Mouse (Mus musculus) midbrain, postnatal 0 days (tissue): Measurements from ENCODE around the gene Plscr2. TPM values are rescaled to one million over a fixed set of nuclear protein-coding genes. Genes with fewer than 3 reads are reported as not detected.
"Not testable (repeated sequence)": the region's sequence is repeated elsewhere in the genome, so short reads cannot be mapped to it uniquely, and the experiment has no call there.

ENCODE experiments used
- ATAC-seq: fragments of 200-750 bp; cut with Nextera tagmentation; 2 replicates; pipeline ENCODE4 v1.8.0; 2017; ENCODE audit warnings: moderate number of reproducible peaks, mild to moderate bottlenecking, moderate TSS enrichment, moderate library complexity; ENCODE audit not compliant: low FRiP score
- DNase-seq: peaks from one replicate; pipeline ENCODE4 v3.0.0-alpha.2; 2015; ENCODE audit warnings: low spot score
- H3K27ac ChIP-seq: fragments of 300-500 bp; sonication (generic); 2 replicates; pipeline ENCODE4 v1.5.1; 2014; ENCODE audit warnings: low read depth, mild to moderate bottlenecking, low read length, mixed read lengths
- H3K27me3 ChIP-seq: fragments of 300-500 bp; sonication (generic); 2 replicates; pipeline ENCODE4 v1.6.1; 2014; ENCODE audit warnings: low read length, control low read depth, mixed read lengths; ENCODE audit not compliant: insufficient read depth
- H3K36me3 ChIP-seq: fragments of 300-500 bp; sonication (generic); 2 replicates; pipeline ENCODE4 v1.6.1; 2014; ENCODE audit warnings: low read length, control low read depth, mixed read lengths; ENCODE audit not compliant: insufficient read depth
- H3K4me1 ChIP-seq: fragments of 300-500 bp; sonication (generic); 2 replicates; pipeline ENCODE4 v1.6.1; 2014; ENCODE audit warnings: mild to moderate bottlenecking, control low read depth, antibody characterized with exemption, low read length, mixed read lengths; ENCODE audit not compliant: insufficient read depth
- H3K4me2 ChIP-seq: fragments of 300-500 bp; sonication (generic); 2 replicates; pipeline ENCODE4 v1.6.1; 2014; ENCODE audit warnings: low read depth, mild to moderate bottlenecking, low read length, mixed read lengths; ENCODE audit not compliant: poor library complexity, severe bottlenecking
- H3K4me3 ChIP-seq: fragments of 300-500 bp; sonication (generic); 2 replicates; pipeline ENCODE4 v1.5.1; 2014; ENCODE audit warnings: low read depth, mild to moderate bottlenecking, low read length, moderate library complexity
- H3K9ac ChIP-seq: fragments of 300-500 bp; sonication (generic); replicated peaks from 2 replicates; pipeline ENCODE4 v1.6.1; 2014; ENCODE audit warnings: mild to moderate bottlenecking, low read length, moderate library complexity, mixed read lengths; ENCODE audit not compliant: poor library complexity, severe bottlenecking
- H3K9me3 ChIP-seq: fragments of 300-500 bp; sonication (generic); 2 replicates; pipeline ENCODE4 v1.6.1; 2016; ENCODE audit warnings: low read length, control low read depth
- CTCF ChIP-seq: IDR thresholded peaks from 2 replicates; pipeline ENCODE4 v1.5.1; 2016; ENCODE audit warnings: antibody characterized with exemption, mild to moderate bottlenecking
- WGBS: fragments of 180-500 bp; shearing (Covaris S2); extraction: QIAGEN DNeasy Blood & Tissue Kit; methylation state at CpG from one replicate; pipeline ENCODE4 v1.1.7; 2014; 5-methylcytosine and 5-hydroxymethylcytosine counted together
- polyA plus RNA-seq: library from polyadenylated mRNA; unstranded; fragments of >200 nt; fragmentation: Nextera tagmentation; extraction: Ambion mirVana; gene quantifications from 2 replicates; pipeline ENCODE4 v1.2.1, GENCODE M21; 2015
- total RNA-seq: library from RNA; depleted of rRNA; stranded (reverse); fragments of >200 nt; gene quantifications from 2 replicates; pipeline ENCODE4 v1.2.3, GENCODE M21; 2014

The Plscr2 gene
- total and polyA plus RNA-seq, 2 experiments from 2014 or later, result 1.5 to 1.9 TPM

- Histone ChIP-seq H3K27ac (no peak overlapping the region), H3K4me2 (no peak overlapping the region), H3K27me3 (no peaks in the 10 kb centered on the region), H3K4me1 (no peaks in the 10 kb centered on the region), H3K9ac (no peak overlapping the region), H3K36me3 (no peaks in the 10 kb centered on the region), H3K4me3 (no peak overlapping the region), H3K9me3 (no peaks in the 10 kb centered on the region)
- TF ChIP-seq CTCF, result no peak
- ATAC-seq (no peak), DNase-seq (no peak)
- WGBS, result 73% methylated on average over 3 of the region's 3 CpGs
Observed at GRCm38 (mm10) chr9:92301213-92301612, 25.8 kb downstream of the Plscr2 start.

- no peak for TF ChIP-seq CTCF
- no peak for DNase-seq
- Histone ChIP-seq H3K27ac (no peak overlapping the region), H3K9ac (no peak overlapping the region), H3K4me2 (no peak overlapping the region), H3K4me1 (no peaks in the 10 kb centered on the region), H3K27me3 (no peaks in the 10 kb centered on the region), H3K36me3 (no peaks in the 10 kb centered on the region), H3K4me3 (no peak overlapping the region), H3K9me3 (no peaks in the 10 kb centered on the region)
- ATAC-seq, result no peak
- WGBS, result 82% methylated on average over 8 of the region's 8 CpGs
Observed at GRCm38 (mm10) chr9:92305075-92305474, 29.7 kb downstream of the Plscr2 start.

- no peak for DNase-seq
Observed at GRCm38 (mm10) chr9:92305620-92306220, 30.3 kb downstream of the Plscr2 start.

DNA sequence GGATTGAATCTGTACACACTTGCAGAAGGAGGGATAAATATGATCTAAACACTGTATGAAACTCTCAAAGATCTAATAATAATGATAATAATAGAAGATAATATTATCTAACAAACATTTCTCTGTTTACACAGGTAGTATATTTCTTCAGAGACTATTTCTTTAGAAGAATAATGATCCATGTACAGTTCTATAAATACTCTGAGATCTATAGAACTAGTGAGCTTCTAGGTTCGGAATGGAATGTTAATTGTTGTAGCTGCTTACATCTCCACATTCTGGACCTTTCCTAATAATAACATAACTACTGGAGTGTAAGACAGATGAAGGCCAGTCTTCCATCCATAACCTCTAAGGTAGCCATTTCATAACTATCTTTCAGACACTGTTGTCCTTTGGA lies 33.7 kb downstream of the Plscr2 start, which contains the start of gene 1700057G04Rik:
Gene 1700057G04Rik, plus strand, starts transcription at position 301 of the 400 bp plus-strand sequence.
- Histone ChIP-seq H3K9ac (no peak within 1 kb of the TSS), H3K4me2 (no peak within 1 kb of the TSS), H3K9me3 (no peaks in the 10 kb centered on the region), H3K4me3 (no peak within 1 kb of the TSS), H3K36me3 (no peaks in the 10 kb centered on the region), H3K27ac (no peak within 1 kb of the TSS), H3K27me3 (no peaks in the 10 kb centered on the region), H3K4me1 (no peaks in the 10 kb centered on the region)
- DNase-seq (no peak), ATAC-seq (no peak)
- 97% methylated on average over 1 of the region's 1 CpGs for WGBS
- TF ChIP-seq CTCF, result no peak

More at GRCm38 (mm10) chr9:92305620-92306220, 30.3 kb downstream of the Plscr2 start:
- Histone ChIP-seq H3K36me3 (no peaks in the 10 kb centered on the region), H3K27ac (no peak overlapping the region), H3K4me1 (no peaks in the 10 kb centered on the region), H3K4me3 (no peak overlapping the region), H3K27me3 (no peaks in the 10 kb centered on the region), H3K9ac (no peak overlapping the region), H3K4me2 (no peak overlapping the region), H3K9me3 (no peaks in the 10 kb centered on the region)
- no peak for TF ChIP-seq CTCF
- ATAC-seq, result no peak
- WGBS, result 76% methylated on average over 8 of the region's 8 CpGs

DNA sequence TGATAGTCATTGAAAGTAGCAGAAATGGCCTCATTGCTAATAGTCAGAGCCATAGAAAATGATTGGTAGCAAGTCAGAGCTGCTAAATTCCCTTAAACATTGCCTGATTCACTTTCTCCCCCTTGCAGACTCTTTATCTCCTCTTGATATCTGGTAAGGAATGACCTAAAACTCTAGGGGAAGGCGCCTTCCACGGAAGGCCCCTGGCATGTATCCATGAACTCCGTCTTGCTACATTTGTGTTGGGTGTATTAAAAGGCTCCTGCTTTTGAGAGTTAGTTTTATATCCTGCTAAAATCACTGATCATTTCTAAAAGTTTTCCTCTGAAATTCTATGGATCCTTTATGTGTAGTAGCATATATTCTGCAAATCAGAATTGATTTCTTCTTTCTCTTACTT lies 41.4 kb downstream of the Plscr2 start:
- no peak for ATAC-seq
- H3K27ac ChIP-seq, result no peak overlapping the region
- no peaks in the 10 kb centered on the region for H3K27me3 ChIP-seq
- no peak for TF ChIP-seq CTCF
- no peak overlapping the region for H3K4me3 ChIP-seq
- no peak overlapping the region for H3K9ac ChIP-seq
- no peaks in the 10 kb centered on the region for H3K4me1 ChIP-seq
- no peak overlapping the region for H3K4me2 ChIP-seq
- no peaks in the 10 kb centered on the region for H3K9me3 ChIP-seq
- DNase-seq, result no peak
- no peaks in the 10 kb centered on the region for H3K36me3 ChIP-seq
- 91% methylated on average over 3 of the region's 3 CpGs for WGBS

- H3K4me3 ChIP-seq, DNase-seq, H3K9ac ChIP-seq, H3K4me2 ChIP-seq, H3K36me3 ChIP-seq, H3K27me3 ChIP-seq, H3K4me1 ChIP-seq, ATAC-seq, H3K27ac ChIP-seq, H3K9me3 ChIP-seq: not testable (repeated sequence)
- WGBS, result 74% methylated on average over 9 of the region's 9 CpGs
Observed at GRCm38 (mm10) chr9:92325936-92326335, 50.5 kb downstream of the Plscr2 start.
